Mouse (Mus musculus): ENCODE results near the gene Hs1bp3. TPM values are rescaled to one million over a fixed set of nuclear protein-coding genes. Genes with fewer than 3 reads are reported as not detected.

The Hs1bp3 gene
- polyA plus RNA-seq, 1 experiment from 2014 or later: 15.7 TPM

GRCm38 (mm10) chr12:8316541-8316940, 3.3 kb downstream of the Hs1bp3 start:
- no peaks in the 10 kb centered on the region for H3K27me3 ChIP-seq (ENCODE audit: control insufficient read depth, insufficient read depth, low read length)
- H3K9ac ChIP-seq (ENCODE audit: low read length): no peak overlapping the region
- WGBS: 87% methylated on average over 5 of the region's 5 CpGs
- H3K4me1 ChIP-seq (ENCODE audit: control insufficient read depth, insufficient read depth, low read length): peaks cover 7% of the 10 kb centered on the region; the same call in 1 of the 2 replicates
- no peaks in the 10 kb centered on the region for H3K9me3 ChIP-seq (replicated peaks; ENCODE audit: control insufficient read depth, low read length)
- H3K4me2 ChIP-seq (ENCODE audit: low read depth, low read length): no peak overlapping the region
- no peak for ATAC-seq (ENCODE audit: insufficient read depth, low FRiP score)
- 0 out of 2 replicates have a peak, but pooled peaks cover under 1% of the 10 kb centered on the region for H3K36me3 ChIP-seq (ENCODE audit: control insufficient read depth, insufficient read depth, low read length)
- no peak overlapping the region for H3K27ac ChIP-seq (ENCODE audit: low read length)
- no peak overlapping the region for H3K4me3 ChIP-seq (replicated peaks; ENCODE audit: low read length)

- Histone ChIP-seq H3K27ac (ENCODE audit: low read length) (peak overlapping the region; percentile 34; the same call in 1 of the 2 replicates), H3K4me1 (ENCODE audit: control insufficient read depth, insufficient read depth, low read length) (peaks cover 4% of the 10 kb centered on the region; the same call in 1 of the 2 replicates), H3K4me2 (ENCODE audit: low read depth, low read length) (no peak overlapping the region), H3K36me3 (ENCODE audit: control insufficient read depth, insufficient read depth, low read length) (0 out of 2 replicates have a peak, but pooled peaks cover 5% of the 10 kb centered on the region), H3K9ac (ENCODE audit: low read length) (no peak overlapping the region), H3K27me3 (ENCODE audit: control insufficient read depth, insufficient read depth, low read length) (no peaks in the 10 kb centered on the region), H3K9me3 (replicated peaks; ENCODE audit: control insufficient read depth, low read length) (no peaks in the 10 kb centered on the region), H3K4me3 (replicated peaks; ENCODE audit: low read length) (no peak overlapping the region)
- ATAC-seq (ENCODE audit: insufficient read depth, low FRiP score): peak; percentile 35; the same call in 1 of the 2 replicates
- WGBS: 44% methylated on average over 5 of the region's 5 CpGs
Measured at GRCm38 (mm10) chr12:8320084-8320713, 7.0 kb downstream of the Hs1bp3 start.

- Histone ChIP-seq H3K27me3 (ENCODE audit: control insufficient read depth, insufficient read depth, low read length) (no peaks in the 10 kb centered on the region), H3K4me3 (replicated peaks; ENCODE audit: low read length) (no peak overlapping the region), H3K4me1 (ENCODE audit: control insufficient read depth, insufficient read depth, low read length) (peaks cover 4% of the 10 kb centered on the region; the same call in 1 of the 2 replicates), H3K4me2 (ENCODE audit: low read depth, low read length) (no peak overlapping the region), H3K9ac (ENCODE audit: low read length) (no peak overlapping the region), H3K9me3 (replicated peaks; ENCODE audit: control insufficient read depth, low read length) (no peaks in the 10 kb centered on the region), H3K27ac (ENCODE audit: low read length) (no peak overlapping the region), H3K36me3 (ENCODE audit: control insufficient read depth, insufficient read depth, low read length) (0 out of 2 replicates have a peak, but pooled peaks cover 5% of the 10 kb centered on the region)
- ATAC-seq (ENCODE audit: insufficient read depth, low FRiP score): no peak
- WGBS: 83% methylated on average over 10 of the region's 10 CpGs
Measured at GRCm38 (mm10) chr12:8321506-8321905, 8.3 kb downstream of the Hs1bp3 start.

GRCm38 (mm10) chr12:8324086-8324485, 10.9 kb downstream of the Hs1bp3 start:
- Histone ChIP-seq H3K9me3 (replicated peaks; ENCODE audit: control insufficient read depth, low read length) (no peaks in the 10 kb centered on the region), H3K27ac (ENCODE audit: low read length) (no peak overlapping the region), H3K4me1 (ENCODE audit: control insufficient read depth, insufficient read depth, low read length) (peaks cover 12% of the 10 kb centered on the region), H3K4me3 (replicated peaks; ENCODE audit: low read length) (no peak overlapping the region), H3K4me2 (ENCODE audit: low read depth, low read length) (no peak overlapping the region), H3K27me3 (ENCODE audit: control insufficient read depth, insufficient read depth, low read length) (no peaks in the 10 kb centered on the region), H3K9ac (ENCODE audit: low read length) (no peak overlapping the region), H3K36me3 (ENCODE audit: control insufficient read depth, insufficient read depth, low read length) (peaks cover 5% of the 10 kb centered on the region; the same call in 1 of the 2 replicates)
- 84% methylated on average over 10 of the region's 10 CpGs for WGBS
- no peak for ATAC-seq (ENCODE audit: insufficient read depth, low FRiP score)

- Histone ChIP-seq H3K9ac (ENCODE audit: low read length) (no peak overlapping the region), H3K4me2 (ENCODE audit: low read depth, low read length) (no peak overlapping the region), H3K36me3 (ENCODE audit: control insufficient read depth, insufficient read depth, low read length) (peaks cover 11% of the 10 kb centered on the region; the same call in 1 of the 2 replicates), H3K27ac (ENCODE audit: low read length) (peak overlapping the region; percentile 40; the same call in 1 of the 2 replicates), H3K4me1 (ENCODE audit: control insufficient read depth, insufficient read depth, low read length) (peaks cover 9% of the 10 kb centered on the region), H3K9me3 (replicated peaks; ENCODE audit: control insufficient read depth, low read length) (no peaks in the 10 kb centered on the region), H3K4me3 (replicated peaks; ENCODE audit: low read length) (no peak overlapping the region), H3K27me3 (ENCODE audit: control insufficient read depth, insufficient read depth, low read length) (no peaks in the 10 kb centered on the region)
- WGBS: 88% methylated on average over 13 of the region's 13 CpGs
- no peak for ATAC-seq (ENCODE audit: insufficient read depth, low FRiP score)
Measured at GRCm38 (mm10) chr12:8325245-8325942, 12.2 kb downstream of the Hs1bp3 start.

GRCm38 (mm10) chr12:8325943-8326522, 12.8 kb downstream of the Hs1bp3 start:
- Histone ChIP-seq H3K27ac (ENCODE audit: low read length) (peak overlapping the region; percentile 40), H3K36me3 (ENCODE audit: control insufficient read depth, insufficient read depth, low read length) (peaks cover 11% of the 10 kb centered on the region; the same call in 1 of the 2 replicates), H3K9ac (ENCODE audit: low read length) (no peak overlapping the region; the same call in 1 of the 2 replicates), H3K4me2 (ENCODE audit: low read depth, low read length) (no peak overlapping the region), H3K4me3 (replicated peaks; ENCODE audit: low read length) (no peak overlapping the region), H3K4me1 (ENCODE audit: control insufficient read depth, insufficient read depth, low read length) (peaks cover 15% of the 10 kb centered on the region), H3K9me3 (replicated peaks; ENCODE audit: control insufficient read depth, low read length) (no peaks in the 10 kb centered on the region), H3K27me3 (ENCODE audit: control insufficient read depth, insufficient read depth, low read length) (no peaks in the 10 kb centered on the region)
- WGBS: 80% methylated on average over 17 of the region's 17 CpGs
- ATAC-seq (ENCODE audit: insufficient read depth, low FRiP score): no peak

GRCm38 (mm10) chr12:8326825-8327674, 13.8 kb downstream of the Hs1bp3 start:
- ATAC-seq (ENCODE audit: insufficient read depth, low FRiP score): peak; percentile 84
- peaks cover 6% of the 10 kb centered on the region; the same call in 1 of the 2 replicates for H3K36me3 ChIP-seq (ENCODE audit: control insufficient read depth, insufficient read depth, low read length)
- peak overlapping the region; percentile 31; the same call in 1 of the 2 replicates for H3K27ac ChIP-seq (ENCODE audit: low read length)
- peaks cover 25% of the 10 kb centered on the region for H3K4me1 ChIP-seq (ENCODE audit: control insufficient read depth, insufficient read depth, low read length)
- H3K9me3 ChIP-seq (replicated peaks; ENCODE audit: control insufficient read depth, low read length): no peaks in the 10 kb centered on the region
- no peak overlapping the region for H3K4me2 ChIP-seq (ENCODE audit: low read depth, low read length)
- 35% methylated on average over 17 of the region's 17 CpGs for WGBS
- H3K4me3 ChIP-seq (replicated peaks; ENCODE audit: low read length): no peak overlapping the region
- no peaks in the 10 kb centered on the region for H3K27me3 ChIP-seq (ENCODE audit: control insufficient read depth, insufficient read depth, low read length)
- H3K9ac ChIP-seq (ENCODE audit: low read length): peak overlapping the region; percentile 53

GRCm38 (mm10) chr12:8327675-8328053, 14.4 kb downstream of the Hs1bp3 start:
- Histone ChIP-seq H3K4me2 (ENCODE audit: low read depth, low read length) (no peak overlapping the region), H3K27ac (ENCODE audit: low read length) (peak overlapping the region; percentile 31; the same call in 1 of the 2 replicates), H3K36me3 (ENCODE audit: control insufficient read depth, insufficient read depth, low read length) (peaks cover 6% of the 10 kb centered on the region; the same call in 1 of the 2 replicates), H3K4me1 (ENCODE audit: control insufficient read depth, insufficient read depth, low read length) (peaks cover 28% of the 10 kb centered on the region), H3K4me3 (replicated peaks; ENCODE audit: low read length) (no peak overlapping the region), H3K9ac (ENCODE audit: low read length) (peak overlapping the region; percentile 53), H3K27me3 (ENCODE audit: control insufficient read depth, insufficient read depth, low read length) (no peaks in the 10 kb centered on the region), H3K9me3 (replicated peaks; ENCODE audit: control insufficient read depth, low read length) (no peaks in the 10 kb centered on the region)
- ATAC-seq (ENCODE audit: insufficient read depth, low FRiP score): no peak
- WGBS: 85% methylated on average over 1 of the region's 1 CpGs

Data from stomach, embryonic 16.5 days (tissue).